Mouse (Mus musculus) A20 (cell line): Measurements from ENCODE around the gene Fam216a.
"Not testable (repeated sequence)": the region's sequence is repeated elsewhere in the genome, so short reads cannot be mapped to it uniquely, and the experiment has no call there.

Source experiments
- DNase-seq: peaks from one replicate; pipeline ENCODE4 v3.0.0-alpha.2; 2011; ENCODE audit warnings: low read depth, low spot score

Gene Fam216a

GRCm38 (mm10) chr5:122324608-122325431 lies 47.3 kb downstream of the Fam216a start:
- no peak for DNase-seq

GRCm38 (mm10) chr5:122323523-122323922 lies 48.6 kb downstream of the Fam216a start:
- DNase-seq, result no peak

GRCm38 (mm10) chr5:122320205-122320781 lies 51.9 kb downstream of the Fam216a start:
- DNase-seq, result no peak

GRCm38 (mm10) chr5:122319474-122320204 lies 52.5 kb downstream of the Fam216a start:
- no peak for DNase-seq

DNA sequence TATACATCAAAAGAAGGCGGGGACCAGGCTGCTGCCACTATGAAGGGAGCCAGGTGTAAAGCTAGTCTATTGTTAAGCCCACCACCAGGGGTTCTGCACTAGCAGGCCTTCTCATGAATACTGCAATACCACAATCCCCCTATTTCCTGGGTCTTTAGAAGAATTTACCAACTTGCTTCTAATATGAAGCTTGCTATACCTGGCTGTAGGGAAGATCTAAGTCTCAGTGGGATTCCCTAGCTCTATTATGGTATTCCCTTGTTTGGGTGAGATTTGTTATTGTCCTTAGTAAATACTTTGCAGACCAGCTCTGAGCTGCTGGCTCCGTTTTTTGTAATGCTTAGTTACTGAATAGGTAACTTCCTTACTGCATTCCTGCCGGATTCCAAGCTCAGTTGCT lies 53.2 kb downstream of the Fam216a start:
- not testable (repeated sequence) for DNase-seq

DNA sequence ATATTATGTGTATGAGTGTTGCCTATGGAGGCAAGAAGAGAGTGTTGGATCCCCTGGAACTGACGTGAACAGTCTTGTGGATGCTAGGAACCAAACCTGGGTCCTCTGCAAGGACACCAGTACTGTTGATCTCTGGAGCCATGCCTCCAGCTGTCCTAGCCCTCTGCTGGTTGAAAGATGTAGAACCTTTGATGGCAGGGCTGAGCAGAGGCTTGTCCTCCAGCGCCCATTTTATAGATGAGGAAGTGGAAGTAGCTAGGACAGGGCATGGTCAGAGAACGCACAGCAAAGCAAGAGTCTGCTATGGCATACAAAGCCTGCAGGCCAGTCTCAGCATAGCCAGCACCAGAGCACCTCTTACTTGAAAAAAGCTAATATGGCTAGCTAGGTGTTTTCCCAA lies 54.1 kb downstream of the Fam216a start:
- DNase-seq, result peak; percentile 91

DNA sequence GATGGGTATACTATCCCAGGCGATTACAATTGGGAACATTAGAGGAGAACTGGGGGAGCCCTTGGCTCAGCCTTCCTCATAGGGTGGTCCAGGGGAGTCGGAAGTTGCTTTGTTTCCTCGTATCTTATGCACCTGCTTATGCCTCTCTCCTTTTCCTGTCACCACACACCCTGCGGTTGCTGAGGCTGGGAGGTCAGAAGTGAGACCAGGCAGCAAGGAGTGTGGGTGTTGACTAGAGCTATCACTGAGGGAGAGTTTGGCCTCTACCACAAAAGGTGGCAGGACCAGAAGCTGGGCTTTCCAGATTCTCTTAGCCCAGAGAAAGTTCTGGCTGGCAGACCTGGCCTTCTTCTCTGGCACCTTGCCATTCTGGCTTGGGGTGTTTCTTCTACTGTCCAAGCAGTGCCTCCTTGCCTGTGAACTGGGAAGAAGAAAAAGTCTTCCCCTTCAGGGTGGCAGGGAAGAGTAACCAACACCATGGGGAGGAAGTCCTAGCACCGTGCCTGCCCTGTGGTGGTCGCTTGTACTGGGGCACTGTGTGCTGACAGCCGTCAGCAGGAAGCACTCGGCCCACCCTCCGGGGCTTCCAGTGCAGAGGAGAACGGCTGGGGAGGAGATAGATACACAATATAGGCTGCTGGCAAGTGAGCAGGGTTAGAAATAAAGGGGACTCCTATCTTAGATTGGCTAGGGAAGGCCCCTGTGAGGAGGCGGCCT lies 54.7 kb downstream of the Fam216a start:
- DNase-seq, result no peak

- DNase-seq, result no peak
These were observed 57.0 kb downstream of the Fam216a start for GRCm38 (mm10) chr5:122314966-122315667.
